Mouse (Mus musculus) erythroblast, embryonic 14.5 days (primary cell): ENCODE data around the gene Retreg3.

Experiments used
- GATA1 ChIP-seq: IDR thresholded peaks from 2 replicates; pipeline ENCODE4 v1.6.1; 2012; ENCODE audit warnings: low read length, inconsistent platforms, mixed read lengths
- TAL1 ChIP-seq: IDR thresholded peaks from 3 replicates; pipeline ENCODE4 v1.6.1; 2012; ENCODE audit warnings: low read length, inconsistent platforms, mixed read lengths

DNA sequence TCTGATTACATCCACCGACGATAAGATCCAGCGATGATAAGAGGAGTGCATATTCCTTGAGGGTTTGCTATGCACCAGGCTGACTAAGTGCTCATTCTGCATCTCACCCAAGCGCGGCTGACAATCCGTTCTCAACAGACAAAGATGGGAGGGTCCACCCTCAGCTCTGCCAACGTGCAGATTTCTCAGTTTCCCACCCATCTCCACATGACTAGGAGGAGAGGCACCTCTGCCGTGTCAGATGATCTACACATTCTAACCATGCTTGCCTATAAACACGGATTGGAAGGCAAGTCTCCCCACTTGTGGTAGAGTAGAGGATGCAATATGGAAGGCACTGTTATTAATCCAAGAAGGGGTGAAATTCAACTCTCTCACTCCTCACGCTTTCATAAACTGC, 29.1 kb upstream of the Retreg3 start:
- TF ChIP-seq TAL1, result no peak
- no peak for TF ChIP-seq GATA1
